Mouse (Mus musculus): ENCODE data around the gene Ptpn6.
"Not testable (repeated sequence)": the region's sequence is repeated elsewhere in the genome, so short reads cannot be mapped to it uniquely, and the experiment has no call there.

DNA sequence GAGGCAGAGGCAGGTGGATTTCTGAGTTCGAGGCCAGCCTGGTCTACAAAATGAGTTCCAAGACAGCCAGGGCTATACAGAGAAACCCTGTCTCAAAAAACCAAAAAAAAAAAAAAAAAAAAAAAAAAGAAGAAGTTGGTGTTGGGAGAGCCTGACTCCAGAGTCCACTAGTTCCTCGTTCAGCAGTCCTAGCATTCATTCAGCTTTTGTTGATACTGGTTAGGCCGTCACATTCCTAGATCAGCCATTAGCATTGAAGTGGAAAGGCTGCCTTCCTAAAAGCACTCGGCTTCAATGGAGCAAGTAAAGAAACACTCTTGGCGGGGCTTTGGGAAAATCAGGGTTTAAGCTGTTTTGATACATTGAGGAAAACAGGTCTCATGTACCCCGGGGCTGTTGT is 56.2 kb downstream of the Ptpn6 start:
- TF ChIP-seq EP300, CTCF (IDR thresholded peaks at IDR 0.05; ENCODE audit: low read depth): not testable (repeated sequence)

All from liver, embryonic 14.5 days (tissue).